Mouse (Mus musculus): ENCODE measurements at regions not wholly inside any gene's neighbourhood (a gene's known extent, or its start where the extent isn't known, plus 50 kb on each side); places are given as distances from the start of the nearest gene placed in this dataset.

- DNase-seq (ENCODE audit: low spot score in 2 of 2), result no peak
Observed at GRCm38 (mm10) chr5:9954652-9955051, 229.7 kb upstream of the Grm3 start.

- DNase-seq (ENCODE audit: low spot score in 2 of 2), result no peak
Observed at GRCm38 (mm10) chr5:9938746-9939145, 213.8 kb upstream of the Grm3 start.

GRCm38 (mm10) chr5:9912936-9913335 lies 188.0 kb upstream of the Grm3 start:
- no peak for DNase-seq (ENCODE audit: low spot score in 2 of 2)

GRCm38 (mm10) chr5:9911783-9912182 lies 186.8 kb upstream of the Grm3 start:
- DNase-seq (ENCODE audit: low spot score in 2 of 2), result peak in 1 of 2 experiments; percentile 22

- DNase-seq (ENCODE audit: low spot score in 2 of 2), result no peak
Observed at GRCm38 (mm10) chr5:9911089-9911473, 186.1 kb upstream of the Grm3 start.

- no peak for DNase-seq (ENCODE audit: low spot score in 2 of 2)
Observed at GRCm38 (mm10) chr5:9910452-9911088, 185.6 kb upstream of the Grm3 start.

- DNase-seq (ENCODE audit: low spot score in 2 of 2), result no peak
Observed at GRCm38 (mm10) chr5:9895297-9895696, 170.3 kb upstream of the Grm3 start.

GRCm38 (mm10) chr5:9878063-9878462 lies 153.1 kb upstream of the Grm3 start:
- no peak for DNase-seq (ENCODE audit: low spot score in 2 of 2)

- peak in 1 of 2 experiments; percentile 14 for DNase-seq (ENCODE audit: low spot score in 2 of 2)
Observed at GRCm38 (mm10) chr5:9869091-9869490, 144.1 kb upstream of the Grm3 start.

- DNase-seq (ENCODE audit: low spot score in 2 of 2), result peak in 1 of 2 experiments; percentile 14
Observed at GRCm38 (mm10) chr5:9829750-9830149, 104.8 kb upstream of the Grm3 start.

- DNase-seq (ENCODE audit: low spot score in 2 of 2), result no peak
Observed at GRCm38 (mm10) chr5:9801707-9802106, 76.7 kb upstream of the Grm3 start.

GRCm38 (mm10) chr5:9781107-9781506 lies 56.1 kb upstream of the Grm3 start:
- no peak for DNase-seq (ENCODE audit: low spot score in 2 of 2)

Data from left cerebral cortex, adult 8-10 months (tissue).